Mouse (Mus musculus) limb, embryonic 14.5 days (tissue): ENCODE measurements around the gene Scrn3. TPM values are rescaled to one million over a fixed set of nuclear protein-coding genes. Genes with fewer than 3 reads are reported as not detected.
A peak's percentile ranks its signal among the peaks of the same experiment; 100 is the strongest.

ENCODE experiments used
- ATAC-seq: fragments of 200-750 bp; cut with Nextera tagmentation; 2 replicates; pipeline ENCODE4 v1.8.0; 2017; ENCODE audit warnings: low read depth, moderate number of reproducible peaks, moderate TSS enrichment; ENCODE audit not compliant: low FRiP score
- DNase-seq: peaks from one replicate; pipeline ENCODE4 v3.0.0-alpha.2; 2015; ENCODE audit warnings: low spot score
- H3K27ac ChIP-seq: fragments of 300-500 bp; sonication (generic); replicated peaks from 2 replicates; pipeline ENCODE4 v1.5.1; 2014; ENCODE audit warnings: low read depth, mild to moderate bottlenecking, low read length, moderate library complexity, mixed read lengths
- H3K27me3 ChIP-seq: fragments of 300-500 bp; sonication (generic); 2 replicates; pipeline ENCODE4 v1.6.1; 2014; ENCODE audit warnings: low read length, mixed read lengths; ENCODE audit not compliant: control insufficient read depth, insufficient read depth
- H3K36me3 ChIP-seq: fragments of 300-500 bp; sonication (generic); 2 replicates; pipeline ENCODE4 v1.6.1; 2014; ENCODE audit warnings: mild to moderate bottlenecking, low read length, moderate library complexity, mixed read lengths; ENCODE audit not compliant: control insufficient read depth, insufficient read depth
- H3K4me1 ChIP-seq: fragments of 300-500 bp; sonication (generic); 2 replicates; pipeline ENCODE4 v1.6.1; 2014; ENCODE audit warnings: antibody characterized with exemption, low read length, mixed read lengths; ENCODE audit not compliant: control insufficient read depth, insufficient read depth
- H3K4me2 ChIP-seq: fragments of 300-500 bp; sonication (generic); replicated peaks from 2 replicates; pipeline ENCODE4 v1.6.1; 2014; ENCODE audit warnings: low read depth, mild to moderate bottlenecking, low read length, moderate library complexity; ENCODE audit not compliant: severe bottlenecking
- H3K4me3 ChIP-seq: fragments of 300-500 bp; sonication (generic); replicated peaks from 2 replicates; pipeline ENCODE4 v1.5.1; 2014; ENCODE audit warnings: low read length
- H3K9ac ChIP-seq: fragments of 300-500 bp; sonication (generic); 2 replicates; pipeline ENCODE4 v1.6.1; 2014; ENCODE audit warnings: mild to moderate bottlenecking, low read depth, low read length, moderate library complexity; ENCODE audit not compliant: severe bottlenecking
- H3K9me3 ChIP-seq: fragments of 300-500 bp; sonication (generic); 2 replicates; pipeline ENCODE4 v1.6.1; 2016; ENCODE audit warnings: low read length; ENCODE audit not compliant: control insufficient read depth
- POLR2A ChIP-seq: fragments of 200-500 bp; IDR thresholded peaks from 2 replicates; pipeline ENCODE4 v1.8.0; 2012; ENCODE audit warnings: inconsistent platforms, mild to moderate bottlenecking, moderate library complexity, borderline replicate concordance; ENCODE audit not compliant: insufficient read depth, insufficient read length; ENCODE audit errors: extremely low read depth
- WGBS: fragments of 180-500 bp; shearing (Covaris S2); extraction: QIAGEN DNeasy Blood & Tissue Kit; methylation state at CpG from one replicate; pipeline ENCODE4 v1.1.7; 2014; 5-methylcytosine and 5-hydroxymethylcytosine counted together
- polyA plus RNA-seq, 2 experiments: library from polyadenylated mRNA; depleted of rRNA in 1 of 2; stranded (reverse) in 1 of 2; unstranded in 1 of 2; fragments of >200 nt; fragmentation: Nextera tagmentation in 1 of 2; extraction: Ambion mirVana in 1 of 2; gene quantifications; 2 replicates each; pipeline versions ENCODE4 v1.2.1 to v1.2.3; 2012 to 2014

Gene Scrn3
- polyA plus RNA-seq, 2 experiments, result 12.0 to 13.6 TPM

GRCm38 (mm10) chr2:73279271-73280038 is 32.9 kb upstream of the Scrn3 start:
- Histone ChIP-seq H3K36me3 (no peaks in the 10 kb centered on the region), H3K4me2 (peak overlapping the region; percentile 44), H3K9me3 (no peaks in the 10 kb centered on the region), H3K27ac (no peak overlapping the region), H3K9ac (no peak overlapping the region), H3K4me3 (peak overlapping the region; percentile 23), H3K27me3 (peaks cover 64% of the 10 kb centered on the region), H3K4me1 (peaks cover 23% of the 10 kb centered on the region)
- ATAC-seq, result no peak
- DNase-seq, result no peak
- WGBS, result under 1% methylated on average over 29 of the region's 31 CpGs
- TF ChIP-seq POLR2A, result no peak

GRCm38 (mm10) chr2:73280356-73281047 is 31.9 kb upstream of the Scrn3 start:
- no peak for DNase-seq
- peak overlapping the region; percentile 20 for H3K4me3 ChIP-seq
- no peaks in the 10 kb centered on the region for H3K36me3 ChIP-seq
- no peak for ATAC-seq
- no peak overlapping the region for H3K27ac ChIP-seq
- peak overlapping the region; percentile 34; the same call in 1 of the 2 replicates for H3K9ac ChIP-seq
- TF ChIP-seq POLR2A, result no peak
- 3% methylated on average over 33 of the region's 33 CpGs for WGBS
- peaks cover 23% of the 10 kb centered on the region for H3K4me1 ChIP-seq
- H3K4me2 ChIP-seq, result peak overlapping the region; percentile 24
- H3K27me3 ChIP-seq, result peaks cover 59% of the 10 kb centered on the region
- H3K9me3 ChIP-seq, result no peaks in the 10 kb centered on the region

DNA sequence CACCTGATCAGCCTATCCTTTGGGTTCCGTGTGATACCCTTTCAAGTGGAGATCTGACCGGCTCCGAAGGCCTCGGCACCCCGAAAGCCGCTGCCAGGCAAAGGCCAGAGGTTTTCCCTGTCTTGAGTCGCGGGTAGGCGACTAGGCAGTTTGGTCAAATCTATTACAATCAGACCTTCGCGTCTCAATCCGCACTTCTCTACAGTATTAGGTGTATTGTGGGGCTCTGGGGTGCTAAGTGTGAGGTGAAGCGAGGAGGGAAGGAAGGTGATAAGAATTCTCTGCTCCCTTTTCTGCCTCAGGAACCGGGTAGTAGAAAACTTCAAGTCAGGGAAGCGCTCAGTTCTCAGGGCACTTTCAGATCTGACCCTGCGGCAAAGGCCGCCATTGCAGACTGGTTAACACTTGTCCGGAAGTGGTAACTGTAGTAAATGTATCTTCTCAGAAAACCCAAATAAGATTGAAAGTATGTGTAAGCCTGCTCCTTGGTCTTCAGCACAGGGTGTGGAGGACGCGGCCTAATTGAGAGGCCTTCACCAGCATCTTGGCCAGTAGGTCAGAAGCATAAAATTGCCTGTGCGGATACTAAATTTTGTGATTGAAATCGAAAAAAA is 31.2 kb upstream of the Scrn3 start:
- peak overlapping the region; percentile 24 for H3K4me2 ChIP-seq
- H3K4me3 ChIP-seq, result peak overlapping the region; percentile 20; the same call in 1 of the 2 replicates
- peaks cover 52% of the 10 kb centered on the region for H3K27me3 ChIP-seq
- no peak for TF ChIP-seq POLR2A
- H3K4me1 ChIP-seq, result peaks cover 23% of the 10 kb centered on the region
- DNase-seq (no peak), ATAC-seq (no peak)
- H3K9me3 ChIP-seq, result no peaks in the 10 kb centered on the region
- peak overlapping the region; percentile 34; the same call in 1 of the 2 replicates for H3K9ac ChIP-seq
- no peaks in the 10 kb centered on the region for H3K36me3 ChIP-seq
- WGBS, result 20% methylated on average over 22 of the region's 22 CpGs
- no peak overlapping the region for H3K27ac ChIP-seq

- no peak for ATAC-seq
- TF ChIP-seq POLR2A, result no peak
- H3K27me3 ChIP-seq, result peaks cover 48% of the 10 kb centered on the region
Measured at GRCm38 (mm10) chr2:73281707-73282106, 30.7 kb upstream of the Scrn3 start.

DNA sequence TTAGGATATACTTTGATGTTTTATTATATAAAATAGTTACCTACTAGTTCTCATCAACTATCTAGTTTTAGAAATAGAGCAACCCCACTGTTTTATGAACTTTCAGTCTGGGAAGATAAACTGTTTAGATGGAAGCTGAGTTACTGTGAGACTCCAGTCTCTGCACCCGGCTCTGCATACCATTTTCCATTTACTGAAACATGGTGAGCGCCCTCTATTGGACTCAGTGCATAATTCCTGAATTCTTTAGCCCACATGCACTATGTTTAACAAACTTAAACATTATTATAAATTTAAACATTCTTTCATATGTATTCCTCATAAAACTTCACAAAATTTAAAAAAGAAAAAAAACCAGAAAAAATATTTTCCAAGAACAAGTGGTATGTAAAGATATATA is 26.8 kb upstream of the Scrn3 start:
- Histone ChIP-seq H3K4me2 (no peak overlapping the region), H3K27me3 (peaks cover 17% of the 10 kb centered on the region), H3K4me3 (no peak overlapping the region), H3K36me3 (peaks cover 20% of the 10 kb centered on the region), H3K27ac (no peak overlapping the region), H3K9me3 (no peaks in the 10 kb centered on the region), H3K4me1 (peaks cover 5% of the 10 kb centered on the region), H3K9ac (no peak overlapping the region)
- DNase-seq (no peak), ATAC-seq (no peak; the same call in 1 of the 2 replicates)
- no peak for TF ChIP-seq POLR2A
- WGBS, result 5% methylated on average over 2 of the region's 2 CpGs

More at GRCm38 (mm10) chr2:73281707-73282106, 30.7 kb upstream of the Scrn3 start:
- H3K9ac ChIP-seq, result no peak overlapping the region
- H3K4me3 ChIP-seq, result no peak overlapping the region
- H3K9me3 ChIP-seq, result no peaks in the 10 kb centered on the region
- H3K4me1 ChIP-seq, result peaks cover 23% of the 10 kb centered on the region
- H3K4me2 ChIP-seq, result no peak overlapping the region
- 10% methylated on average over 7 of the region's 7 CpGs for WGBS
- H3K27ac ChIP-seq, result no peak overlapping the region
- no peak for DNase-seq
- H3K36me3 ChIP-seq, result no peaks in the 10 kb centered on the region
